Mouse (Mus musculus): Measurements from ENCODE around the gene Cd244a. TPM values are rescaled to one million over a fixed set of nuclear protein-coding genes. Genes with fewer than 3 reads are reported as not detected.

Cd244a gene
- total and polyA plus RNA-seq, 3 experiments, result not detected

DNA sequence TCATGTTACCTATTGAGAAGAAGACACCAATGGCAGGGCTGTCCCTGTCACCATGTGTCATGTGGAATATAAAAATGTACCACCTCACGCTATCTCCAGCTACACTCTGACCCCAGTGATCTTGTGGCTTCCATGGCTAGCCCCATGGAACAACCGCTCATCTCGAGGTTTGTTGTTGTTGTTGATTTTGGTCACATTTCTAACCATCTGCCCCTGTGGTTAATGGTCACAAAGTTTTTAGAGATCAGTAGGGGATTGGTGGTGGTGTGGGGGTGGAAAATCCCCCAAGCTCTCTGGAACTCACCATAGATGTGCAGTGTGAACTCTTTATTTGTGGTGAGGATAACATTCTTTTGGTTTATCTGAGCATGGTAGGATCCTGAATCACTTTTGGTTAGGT lies 45.7 kb downstream of the Cd244a start:
- H3K27ac ChIP-seq (ENCODE audit: control insufficient read depth, low read depth, low read length), result no peak overlapping the region
- no peaks in the 10 kb centered on the region for H3K4me1 ChIP-seq (ENCODE audit: control insufficient read depth in 1 of 2, insufficient read depth in 2 of 2, low read length in 2 of 2)
- no peaks in the 10 kb centered on the region for H3K9me3 ChIP-seq (replicated peaks; ENCODE audit: insufficient read depth, low read length)
- H3K9ac ChIP-seq (ENCODE audit: control insufficient read depth, low read depth, low read length, poor library complexity, severe bottlenecking), result no peak overlapping the region
- DNase-seq (ENCODE audit: low read depth, low spot score), result no peak
- H3K27me3 ChIP-seq (ENCODE audit: control insufficient read depth in 1 of 2, insufficient read depth in 2 of 2, low read length in 2 of 2), result peaks cover 0 to 4% of the 10 kb centered on the region in 2 experiments
- no peak overlapping the region for H3K4me3 ChIP-seq (ENCODE audit: control insufficient read depth in 1 of 2, insufficient read depth in 1 of 2, low read depth in 2 of 2, low read length in 2 of 2)
- H3K36me3 ChIP-seq (ENCODE audit: control insufficient read depth in 1 of 2, insufficient read depth in 2 of 2, low read length in 2 of 2), result no peaks in the 10 kb centered on the region
- no peak for TF ChIP-seq JUND (IDR thresholded peaks at IDR 0.05; ENCODE audit: low read depth, low read length)
- no peak for TF ChIP-seq ZKSCAN1 (IDR thresholded peaks at IDR 0.05; ENCODE audit: low read depth, low read length)
- no peak for TF ChIP-seq GABPA (IDR thresholded peaks at IDR 0.05; ENCODE audit: low read depth, low read length)
- TF ChIP-seq ZMIZ1 (IDR thresholded peaks at IDR 0.05; ENCODE audit: low read depth, low read length), result no peak
- TF ChIP-seq NRF1 (IDR thresholded peaks at IDR 0.05; ENCODE audit: insufficient read depth, low read depth, low read length, poor library complexity, severe bottlenecking), result no peak
- TF ChIP-seq MYC (IDR thresholded peaks at IDR 0.05; ENCODE audit: low read depth, low read length), result no peak
- H3K79me2 ChIP-seq (ENCODE audit: control insufficient read depth, insufficient read depth, low read length, poor library complexity), result no peaks in the 10 kb centered on the region

DNA sequence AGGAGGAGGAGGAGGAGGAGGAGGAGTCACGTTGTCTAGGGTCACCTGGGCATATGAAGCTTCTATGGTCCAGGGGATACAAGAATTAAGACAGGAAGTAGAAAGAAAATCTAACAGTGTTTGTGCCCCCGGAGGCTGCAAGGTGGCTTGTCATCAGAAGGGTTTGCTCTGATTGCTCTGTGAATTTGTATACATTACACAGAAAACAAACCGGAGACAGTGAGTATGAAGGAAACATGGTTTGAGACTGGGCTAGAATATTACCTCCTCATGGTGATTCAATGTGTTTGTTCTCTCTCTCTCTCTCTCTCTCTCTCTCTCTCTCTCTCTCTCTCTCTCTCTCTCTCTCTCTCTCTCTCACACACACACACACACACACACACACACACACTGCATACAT lies 47.7 kb downstream of the Cd244a start:
- no peak overlapping the region for H3K27ac ChIP-seq (ENCODE audit: control insufficient read depth, low read depth, low read length)
- TF ChIP-seq TAL1 (IDR thresholded peaks at IDR 0.05; ENCODE audit: low read length) (no peak), MAX (IDR thresholded peaks at IDR 0.05; ENCODE audit: low read length) (no peak), CHD2 (IDR thresholded peaks at IDR 0.05; ENCODE audit: low read length) (no peak), SIN3A (IDR thresholded peaks at IDR 0.05; ENCODE audit: low read length) (no peak), MEF2A (IDR thresholded peaks at IDR 0.05; ENCODE audit: extremely low read depth, insufficient replicate concordance, low read depth, low read length, poor library complexity, severe bottlenecking) (no peak), BHLHE40 (IDR thresholded peaks at IDR 0.05; ENCODE audit: borderline replicate concordance, low read depth, low read length) (no peak), MXI1 (IDR thresholded peaks at IDR 0.05; ENCODE audit: low read depth, low read length) (no peak), POLR2AphosphoS2 (IDR thresholded peaks at IDR 0.05; ENCODE audit: low read length) (no peak)
- H3K9ac ChIP-seq (ENCODE audit: control insufficient read depth, low read depth, low read length, poor library complexity, severe bottlenecking), result no peak overlapping the region

DNA sequence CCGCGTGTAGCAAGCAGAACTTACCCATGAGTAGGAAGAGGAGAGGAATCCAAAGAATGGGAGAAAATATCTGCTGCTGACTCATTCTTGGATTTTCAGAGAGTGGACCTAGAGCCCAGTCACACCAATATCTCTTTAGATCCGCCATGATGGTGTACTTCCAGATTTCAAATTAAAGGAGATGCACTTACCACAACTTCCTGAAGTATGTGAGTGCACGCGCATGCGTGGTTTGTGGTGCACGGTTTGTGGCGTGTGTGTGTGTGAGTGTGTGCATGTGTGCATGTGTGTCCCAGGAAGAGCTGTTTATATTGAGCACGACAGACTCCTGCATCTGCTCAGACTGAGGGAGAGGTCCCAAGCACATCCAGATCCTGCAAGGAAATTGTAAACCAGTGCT lies 48.2 kb downstream of the Cd244a start, which contains the start of gene Ly9:
Gene Ly9 (minus strand): TSS at position 235 of the 400 bp plus-strand sequence.
- Histone ChIP-seq H3K9ac (ENCODE audit: control insufficient read depth, low read depth, low read length, poor library complexity, severe bottlenecking) (no peak within 1 kb of the TSS), H3K9me3 (replicated peaks; ENCODE audit: insufficient read depth, low read length) (no peaks in the 10 kb centered on the region), H3K79me2 (ENCODE audit: control insufficient read depth, insufficient read depth, low read length, poor library complexity) (no peaks in the 10 kb centered on the region), H3K4me1 (ENCODE audit: control insufficient read depth in 1 of 2, insufficient read depth in 2 of 2, low read length in 2 of 2) (no peaks in the 10 kb centered on the region), H3K27me3 (ENCODE audit: control insufficient read depth in 1 of 2, insufficient read depth in 2 of 2, low read length in 2 of 2) (peaks cover 0 to 1% of the 10 kb centered on the region in 2 experiments; a peak in 2 of 4 replicates), H3K27ac (ENCODE audit: control insufficient read depth, low read depth, low read length) (no peak within 1 kb of the TSS), H3K36me3 (ENCODE audit: control insufficient read depth in 1 of 2, insufficient read depth in 2 of 2, low read length in 2 of 2) (no peaks in the 10 kb centered on the region), H3K4me3 (ENCODE audit: control insufficient read depth in 1 of 2, insufficient read depth in 1 of 2, low read depth in 2 of 2, low read length in 2 of 2) (no peak within 1 kb of the TSS)
- DNase-seq (ENCODE audit: low read depth, low spot score), result no peak
- TF ChIP-seq NRF1 (IDR thresholded peaks at IDR 0.05; ENCODE audit: insufficient read depth, low read depth, low read length, poor library complexity, severe bottlenecking), result peak; percentile 31; the same call in 1 of the 2 replicates
- no peak for TF ChIP-seq E2F4 (IDR thresholded peaks at IDR 0.05; ENCODE audit: borderline replicate concordance, low read depth, low read length)
- no peak for TF ChIP-seq ZMIZ1 (IDR thresholded peaks at IDR 0.05; ENCODE audit: low read depth, low read length)

More for the DNA sequence above, 47.7 kb downstream of the Cd244a start:
- no peaks in the 10 kb centered on the region for H3K9me3 ChIP-seq (replicated peaks; ENCODE audit: insufficient read depth, low read length)
- peaks cover 0 to 1% of the 10 kb centered on the region in 2 experiments; a peak in 3 of 4 replicates for H3K27me3 ChIP-seq (ENCODE audit: control insufficient read depth in 1 of 2, insufficient read depth in 2 of 2, low read length in 2 of 2)
- H3K79me2 ChIP-seq (ENCODE audit: control insufficient read depth, insufficient read depth, low read length, poor library complexity), result no peaks in the 10 kb centered on the region
- H3K4me3 ChIP-seq (ENCODE audit: control insufficient read depth in 1 of 2, insufficient read depth in 1 of 2, low read depth in 2 of 2, low read length in 2 of 2), result no peak overlapping the region
- no peak for DNase-seq (ENCODE audit: low read depth, low spot score)
- no peaks in the 10 kb centered on the region for H3K36me3 ChIP-seq (ENCODE audit: control insufficient read depth in 1 of 2, insufficient read depth in 2 of 2, low read length in 2 of 2)
- H3K4me1 ChIP-seq (ENCODE audit: control insufficient read depth in 1 of 2, insufficient read depth in 2 of 2, low read length in 2 of 2), result no peaks in the 10 kb centered on the region
